Mouse (Mus musculus): Measurements from ENCODE around the gene Nr2c1.
A peak's percentile ranks its signal among the peaks of the same experiment; 100 is the strongest.

The Nr2c1 gene

GRCm38 (mm10) chr10:94147756-94148531, at the start of gene Nr2c1:
Nr2c1 (plus strand) TSS chr10:94148023.
- DNase-seq (ENCODE audit: low spot score in 2 of 2), result peak; percentile 56 to 63

DNA sequence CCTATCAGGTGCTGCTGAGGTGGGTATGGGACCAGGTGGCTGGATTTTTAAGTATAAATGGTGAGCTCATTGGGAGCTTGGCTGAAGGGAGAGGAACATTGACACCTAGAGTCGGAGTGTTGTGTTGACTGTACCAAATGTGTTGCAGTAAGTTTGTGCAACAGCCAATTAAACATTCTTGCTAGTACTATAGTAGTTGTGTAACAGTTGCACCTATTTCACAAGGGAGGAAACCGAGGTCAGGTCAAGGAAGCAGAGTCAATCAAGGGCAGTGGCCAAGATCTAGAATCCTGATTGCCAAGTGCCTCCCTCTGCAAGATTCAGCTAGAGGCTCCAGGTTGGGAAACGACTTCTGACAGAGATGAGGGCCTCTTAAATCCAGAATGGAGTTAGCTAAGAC, 49.7 kb upstream of the Nr2c1 start:
- no peak for DNase-seq (ENCODE audit: low spot score in 2 of 2)

- no peak for DNase-seq (ENCODE audit: low spot score in 2 of 2)
These were observed 42.3 kb upstream of the Nr2c1 start for GRCm38 (mm10) chr10:94105498-94105897.

GRCm38 (mm10) chr10:94107168-94107567, 40.7 kb upstream of the Nr2c1 start:
- no peak for DNase-seq (ENCODE audit: low spot score in 2 of 2)

DNA sequence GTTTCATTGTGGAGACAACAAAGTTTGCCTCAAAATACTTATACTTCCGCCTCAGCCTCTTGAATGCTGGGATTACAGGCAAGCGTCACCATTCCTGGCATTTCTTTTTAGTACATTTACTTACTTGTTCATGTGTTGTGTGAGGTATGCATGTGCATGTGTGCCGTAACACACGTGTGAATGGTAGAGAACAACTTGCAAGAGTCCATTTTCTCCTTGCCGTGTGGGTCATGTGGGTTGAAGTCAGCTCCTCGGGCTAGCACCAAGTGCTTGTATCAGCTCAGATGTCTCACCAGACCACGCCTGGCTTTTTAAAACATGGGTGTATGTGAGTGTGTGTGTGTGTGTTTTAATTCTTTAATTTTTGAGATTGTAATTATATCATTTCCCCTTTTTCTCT, 40.2 kb upstream of the Nr2c1 start:
- no peak for DNase-seq (ENCODE audit: low spot score in 2 of 2)

DNA sequence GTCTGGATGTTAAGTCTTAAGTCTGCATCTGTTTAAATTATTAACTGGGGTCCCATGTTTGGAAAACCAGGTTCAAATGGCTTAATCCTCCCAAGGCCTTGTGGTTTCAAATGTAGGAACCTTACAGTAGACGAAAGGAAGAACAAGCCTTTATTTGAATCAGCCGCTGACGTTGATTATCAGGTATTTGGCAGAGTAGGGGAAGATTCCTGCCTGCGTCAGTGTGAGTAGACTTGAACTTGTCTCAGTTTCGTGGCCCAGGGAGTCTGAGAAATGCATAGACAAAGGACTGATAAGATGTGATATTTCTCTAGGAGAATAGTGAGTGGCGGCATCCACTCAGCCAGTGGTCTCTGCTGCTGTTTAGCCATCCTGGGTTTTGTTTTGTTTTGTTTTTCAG, 39.0 kb upstream of the Nr2c1 start:
- no peak for DNase-seq (ENCODE audit: low spot score in 2 of 2)

- no peak for DNase-seq (ENCODE audit: low spot score in 2 of 2)
These were observed 36.7 kb upstream of the Nr2c1 start for GRCm38 (mm10) chr10:94110834-94111754.

- DNase-seq (ENCODE audit: low spot score in 2 of 2), result no peak
These were observed 35.6 kb upstream of the Nr2c1 start for GRCm38 (mm10) chr10:94112207-94112606.

DNA sequence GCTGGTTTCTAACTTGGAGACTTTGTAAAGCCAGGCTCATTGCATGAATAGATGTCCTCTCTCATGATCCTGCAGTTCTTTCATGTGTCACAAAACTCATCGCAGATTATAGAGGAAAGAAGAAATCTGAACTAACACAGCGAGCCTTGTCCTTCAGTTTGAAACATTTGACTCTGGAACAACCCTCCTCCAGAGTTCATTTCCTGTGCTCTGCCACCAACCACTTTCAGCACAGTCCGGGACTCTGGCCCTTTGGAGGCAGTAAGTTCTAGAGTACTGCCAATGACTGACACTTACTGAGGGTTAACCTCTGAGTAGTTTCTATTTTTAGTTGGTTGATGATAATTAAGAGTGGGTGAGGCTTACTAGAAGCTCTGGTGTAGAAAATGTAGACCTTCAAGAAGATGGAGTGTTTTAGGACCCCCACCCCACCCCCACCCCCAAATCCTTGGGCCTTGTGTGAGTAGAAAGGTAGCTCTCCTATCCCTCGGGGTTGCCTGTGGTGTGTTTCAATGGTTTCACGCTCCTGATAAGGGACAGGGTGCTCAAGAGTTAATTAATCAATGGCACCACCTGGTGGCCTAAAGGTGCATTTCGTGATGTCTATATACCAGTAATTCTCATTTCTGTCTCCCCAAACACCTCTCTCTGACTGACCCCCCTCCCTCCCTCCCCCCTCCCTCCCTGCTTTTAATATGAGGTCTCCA, 31.8 kb upstream of the Nr2c1 start:
- peak; percentile 48 to 81 for DNase-seq (ENCODE audit: low spot score in 2 of 2)

DNA sequence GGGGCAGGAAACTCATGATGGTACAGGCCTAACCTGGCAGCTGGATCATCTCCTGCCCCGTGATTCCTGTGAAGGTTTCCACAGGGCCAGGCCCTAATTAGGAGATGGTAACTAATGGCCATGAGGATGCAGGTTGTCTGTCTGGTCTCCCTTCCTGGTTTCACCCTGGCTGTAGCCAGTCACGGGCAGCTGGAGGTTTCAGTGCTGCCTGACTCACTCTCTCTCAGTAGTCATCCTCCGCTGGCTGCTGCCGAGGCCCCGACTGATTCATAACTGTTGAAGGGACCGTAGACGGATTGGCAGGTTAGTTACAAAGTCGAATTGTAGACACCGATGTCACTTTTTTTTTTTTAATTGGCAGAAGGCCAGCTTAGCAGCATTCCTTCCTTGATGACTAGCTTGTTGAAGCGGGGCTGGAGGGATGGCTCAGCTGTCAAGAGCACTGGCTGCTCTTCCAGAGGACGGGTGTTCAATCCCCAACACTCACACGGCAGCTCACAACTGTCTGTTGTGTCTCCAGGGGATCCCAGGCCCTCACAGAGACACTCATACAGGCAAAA, 31.0 kb upstream of the Nr2c1 start:
- DNase-seq (ENCODE audit: low spot score in 2 of 2), result no peak

- DNase-seq (ENCODE audit: low spot score in 2 of 2), result no peak
These were observed 29.9 kb upstream of the Nr2c1 start for GRCm38 (mm10) chr10:94117916-94118315.

DNA sequence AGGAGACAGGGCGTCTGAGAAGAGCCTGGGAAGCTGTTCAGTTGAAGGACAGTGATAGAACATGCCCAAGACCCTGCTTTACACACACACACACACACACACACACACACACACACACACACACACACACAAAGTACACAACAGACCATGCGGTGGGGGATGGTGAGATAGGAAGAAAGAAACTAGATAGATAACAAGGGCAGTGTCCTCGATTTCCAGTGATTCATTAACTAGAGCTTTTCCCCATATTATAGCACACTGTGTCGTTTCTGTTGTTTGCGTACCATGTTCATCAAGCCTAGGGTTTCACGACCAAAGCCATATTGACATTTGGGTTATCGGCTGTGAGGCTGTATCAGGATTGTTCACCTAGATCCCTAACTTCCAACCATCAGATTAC, 28.8 kb upstream of the Nr2c1 start:
- DNase-seq (ENCODE audit: low spot score in 2 of 2), result no peak

DNA sequence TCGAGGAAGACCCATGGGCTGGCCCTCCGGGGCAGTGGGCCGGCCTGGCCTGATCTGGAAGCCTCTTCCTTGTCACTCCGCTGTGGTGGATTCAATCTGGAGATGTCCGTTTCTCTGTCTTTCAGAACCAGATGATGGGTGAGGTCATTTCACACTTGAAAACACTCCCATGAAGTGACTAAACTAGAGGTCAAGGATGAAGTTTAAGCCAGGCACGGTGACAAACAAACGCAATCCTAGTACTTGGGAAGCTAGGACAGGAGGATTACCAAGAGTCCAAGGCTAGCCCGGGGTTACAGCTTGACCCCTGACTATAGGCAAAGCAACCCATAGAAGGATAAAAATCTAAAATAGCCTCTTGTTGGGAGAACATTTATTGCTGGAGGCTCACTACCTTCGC, 27.1 kb upstream of the Nr2c1 start:
- no peak for DNase-seq (ENCODE audit: low spot score in 2 of 2)

DNA sequence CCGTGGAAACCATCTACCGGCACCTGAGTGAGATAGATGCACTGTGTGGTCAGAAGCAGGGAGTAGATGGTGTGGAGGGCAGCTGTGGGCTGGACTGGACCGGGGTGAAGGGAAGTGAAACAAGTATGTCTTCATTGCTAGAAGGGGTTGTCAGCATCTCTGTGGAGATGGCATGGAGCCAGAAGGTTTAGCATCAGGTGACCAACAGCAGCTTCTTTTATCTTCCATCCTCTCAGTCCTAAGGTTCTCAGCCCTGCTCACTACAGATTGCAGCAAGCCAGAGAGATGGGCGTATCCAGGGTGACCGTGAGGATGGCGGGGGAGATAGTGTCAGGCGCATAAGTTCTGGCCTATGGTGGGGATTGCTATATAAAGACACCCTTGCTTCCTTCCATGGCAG, 25.2 kb upstream of the Nr2c1 start:
- no peak for DNase-seq (ENCODE audit: low spot score in 2 of 2)

- no peak for DNase-seq (ENCODE audit: low spot score in 2 of 2)
These were observed 24.2 kb upstream of the Nr2c1 start for GRCm38 (mm10) chr10:94123581-94123980.

DNA sequence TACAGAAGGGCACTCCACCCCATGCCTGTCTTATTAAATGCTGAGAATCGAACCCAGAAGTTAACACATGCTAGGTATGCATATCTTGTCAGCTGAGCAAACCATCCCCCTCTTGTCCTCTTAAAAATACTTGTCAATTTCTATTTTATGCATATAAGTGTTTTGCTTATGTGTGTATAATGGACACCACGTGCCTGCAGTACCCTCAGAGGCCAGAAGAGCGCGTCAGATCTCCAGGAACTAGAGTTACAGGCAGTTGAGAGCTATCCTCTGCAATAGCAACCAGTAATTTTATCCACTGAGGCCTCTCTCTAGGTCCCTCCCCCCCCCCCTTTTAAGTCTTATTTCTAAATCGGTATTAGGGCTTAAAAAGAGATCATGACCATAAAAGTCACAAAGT, 23.4 kb upstream of the Nr2c1 start:
- peak in 1 of 2 experiments; percentile 12 for DNase-seq (ENCODE audit: low spot score in 2 of 2)

DNA sequence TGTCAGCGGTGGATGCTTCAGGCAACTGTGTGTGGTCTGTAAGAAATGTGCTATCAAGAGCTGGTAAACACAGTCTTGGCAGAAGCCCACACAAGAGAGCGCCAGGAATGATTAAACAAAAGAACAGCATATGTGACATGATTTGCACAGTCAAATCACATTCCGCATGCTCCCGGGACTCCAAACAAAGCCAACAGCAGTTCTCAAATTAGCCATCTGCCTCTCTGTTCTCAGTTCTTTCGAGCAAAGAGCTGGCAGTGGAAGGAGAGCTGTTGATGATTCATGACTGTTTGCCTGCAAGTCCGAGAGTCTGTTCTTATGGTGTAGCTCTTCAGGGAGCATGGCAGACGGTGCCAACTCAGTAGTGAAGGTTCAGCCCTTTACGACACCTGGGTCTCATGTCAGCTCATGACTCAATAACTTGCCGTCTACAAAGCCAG, 18.1 kb upstream of the Nr2c1 start:
- DNase-seq (ENCODE audit: low spot score in 2 of 2), result no peak

- no peak for DNase-seq (ENCODE audit: low spot score in 2 of 2)
These were observed 14.7 kb upstream of the Nr2c1 start for GRCm38 (mm10) chr10:94133081-94133480.

- no peak for DNase-seq (ENCODE audit: low spot score in 2 of 2)
These were observed 14.1 kb upstream of the Nr2c1 start for GRCm38 (mm10) chr10:94133674-94134073.

GRCm38 (mm10) chr10:94134535-94135390, 13.1 kb upstream of the Nr2c1 start:
- no peak for DNase-seq (ENCODE audit: low spot score in 2 of 2)

Data from thymus, postnatal 10 days (tissue).